Mouse (Mus musculus) erythroblast, embryonic 14.5 days (primary cell): Measurements from ENCODE around the gene Impg2.

Source experiments
- GATA1 ChIP-seq: IDR thresholded peaks from 2 replicates; pipeline ENCODE4 v1.6.1; 2012; ENCODE audit warnings: low read length, inconsistent platforms, mixed read lengths
- TAL1 ChIP-seq: IDR thresholded peaks from 3 replicates; pipeline ENCODE4 v1.6.1; 2012; ENCODE audit warnings: low read length, inconsistent platforms, mixed read lengths

GRCm38 (mm10) chr16:56227686-56228085, 23.6 kb downstream of the Impg2 start:
- TF ChIP-seq GATA1 (no peak), TAL1 (no peak)
